In the genomic region with DNA sequence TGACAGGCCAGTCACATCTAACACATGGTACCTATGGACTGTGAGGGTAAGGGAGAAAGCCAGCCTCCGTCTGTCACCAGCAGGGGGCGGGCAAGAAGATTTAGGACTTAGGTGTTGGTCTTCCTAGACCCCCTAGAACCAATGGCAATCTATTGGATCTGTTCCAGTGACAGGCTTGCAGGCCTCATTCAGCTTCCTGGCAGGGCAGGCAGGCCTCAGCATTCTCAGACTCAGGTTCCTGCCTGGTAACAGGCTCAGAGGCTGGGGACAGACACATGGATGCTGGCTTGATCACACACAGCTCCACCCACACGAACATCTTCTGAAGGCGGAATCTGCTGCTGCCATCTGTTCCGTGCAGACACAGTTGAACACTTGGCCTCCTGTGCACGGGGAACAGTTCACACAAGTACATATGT, we compare ENCODE assay signal across 8 mouse cellular contexts. TPM values are rescaled to one million over a fixed set of nuclear protein-coding genes. Genes with fewer than 3 reads are reported as not detected.
DNase-seq lines count a peak whose midpoint lies in the region; ATAC-seq and TF ChIP-seq lines count a peak whose summit lies in the region.

No protein-coding gene starts in this region.

- no peak for TF ChIP-seq POLR2A in bone marrow, adult 2 months (IDR thresholded peaks at IDR 0.05; ENCODE audit: borderline replicate concordance, control insufficient read depth, low read depth, low read length)

- H3K9me3 ChIP-seq in E14TG2a.4 (ENCODE audit: low read length) = no peaks in the 10 kb centered on the region
- H3K9me3 ChIP-seq in forebrain, embryonic 10.5 days = no peaks in the 10 kb centered on the region
- no peaks in the 10 kb centered on the region for H3K9me3 ChIP-seq in hindbrain, embryonic 11.5 days (ENCODE audit: control insufficient read depth, low read length)
- no peaks in the 10 kb centered on the region for H3K9me3 ChIP-seq in lung, embryonic 15.5 days

- no peak overlapping the region for H3K4me2 ChIP-seq in hindbrain, embryonic 11.5 days (replicated peaks; ENCODE audit: low read depth, low read length)
- no peak overlapping the region for H3K4me2 ChIP-seq in lung, embryonic 15.5 days

- WGBS in bone marrow, adult 2 months = 19% methylated on average over 6 of the region's 6 CpGs
- 48% methylated on average over 6 of the region's 6 CpGs for WGBS in forebrain, embryonic 10.5 days
- WGBS in hindbrain, embryonic 11.5 days = 35% methylated on average over 6 of the region's 6 CpGs
- WGBS in lung, embryonic 15.5 days = 20% methylated on average over 6 of the region's 6 CpGs

- peaks cover 90% of the 10 kb centered on the region for H3K4me1 ChIP-seq in E14TG2a.4 (replicated peaks; ENCODE audit: low read depth, low read length)
- peaks cover 16% of the 10 kb centered on the region for H3K4me1 ChIP-seq in bone marrow, adult 2 months (ENCODE audit: control insufficient read depth, insufficient read depth, low read length)
- H3K4me1 ChIP-seq in forebrain, embryonic 10.5 days = peaks cover 73% of the 10 kb centered on the region
- peaks cover 15% of the 10 kb centered on the region for H3K4me1 ChIP-seq in hindbrain, embryonic 11.5 days (replicated peaks; ENCODE audit: control insufficient read depth, insufficient read depth, low read length)
- peaks cover 80% of the 10 kb centered on the region for H3K4me1 ChIP-seq in lung, embryonic 15.5 days

- H3K4me3 ChIP-seq in E14TG2a.4 (replicated peaks; ENCODE audit: low read length) = peak overlapping the region; percentile 82; the same call in 1 of the 2 replicates
- H3K4me3 ChIP-seq in bone marrow, adult 2 months (replicated peaks; ENCODE audit: control insufficient read depth, low read depth, low read length) = no peak overlapping the region
- H3K4me3 ChIP-seq in forebrain, embryonic 10.5 days = peak overlapping the region; percentile 31; the same call in 1 of the 2 replicates
- H3K4me3 ChIP-seq in hindbrain, embryonic 11.5 days (ENCODE audit: low read depth, low read length) = no peak overlapping the region
- H3K4me3 ChIP-seq in lung, embryonic 15.5 days = no peak overlapping the region

- peak; percentile 72 for TF ChIP-seq CTCF in E14TG2a.4 (conservative IDR thresholded peaks at IDR 0.05; ENCODE audit: low read length)
- TF ChIP-seq CTCF in bone marrow, adult 2 months (IDR thresholded peaks at IDR 0.05; ENCODE audit: control insufficient read depth, insufficient read depth, low read length) = peak; percentile 78

- ATAC-seq in hindbrain, embryonic 11.5 days (ENCODE audit: low FRiP score) = no peak
- no peak for ATAC-seq in lung, embryonic 15.5 days (ENCODE audit: borderline replicate concordance, extremely low read depth, low FRiP score, low TSS enrichment)

- no peaks in the 10 kb centered on the region for H3K27me3 ChIP-seq in E14TG2a.4 (ENCODE audit: insufficient read depth, low read length)
- H3K27me3 ChIP-seq in forebrain, embryonic 10.5 days (ENCODE audit: poor library complexity, severe bottlenecking) = no peaks in the 10 kb centered on the region
- H3K27me3 ChIP-seq in hindbrain, embryonic 11.5 days (ENCODE audit: control insufficient read depth, insufficient read depth, low read length) = no peaks in the 10 kb centered on the region
- no peaks in the 10 kb centered on the region for H3K27me3 ChIP-seq in lung, embryonic 15.5 days

- H3K9ac ChIP-seq in hindbrain, embryonic 11.5 days (ENCODE audit: low read depth, low read length) = no peak overlapping the region
- no peak overlapping the region for H3K9ac ChIP-seq in lung, embryonic 15.5 days

- DNase-seq in forebrain, embryonic 10.5 days (ENCODE audit: extremely low spot score, low spot score) = peak; percentile 76
- peak; percentile 83 for DNase-seq in hindbrain, embryonic 11.5 days (ENCODE audit: low spot score)
- DNase-seq in layer of hippocampus, postnatal 10 days (ENCODE audit: low spot score in 2 of 2) = peak; percentile 68 to 76
- peak; percentile 80 to 90 for DNase-seq in right cerebral cortex, postnatal 10 days (ENCODE audit: low spot score in 2 of 2)
- DNase-seq in ovary, adult 18-20 months (ENCODE audit: low spot score) = no peak

- H3K27ac ChIP-seq in bone marrow, adult 2 months (ENCODE audit: control insufficient read depth, insufficient read depth, low read depth, low read length, poor library complexity) = no peak overlapping the region
- peak overlapping the region; percentile 97 for H3K27ac ChIP-seq in forebrain, embryonic 10.5 days
- H3K27ac ChIP-seq in hindbrain, embryonic 11.5 days (ENCODE audit: low read depth, low read length) = no peak overlapping the region
- peak overlapping the region; percentile 54 for H3K27ac ChIP-seq in lung, embryonic 15.5 days

- H3K36me3 ChIP-seq in E14TG2a.4 (ENCODE audit: insufficient read depth, low read length) = no peaks in the 10 kb centered on the region
- H3K36me3 ChIP-seq in forebrain, embryonic 10.5 days (replicated peaks) = no peaks in the 10 kb centered on the region
- H3K36me3 ChIP-seq in hindbrain, embryonic 11.5 days (ENCODE audit: control insufficient read depth, insufficient read depth, low read length) = no peaks in the 10 kb centered on the region
- no peaks in the 10 kb centered on the region for H3K36me3 ChIP-seq in lung, embryonic 15.5 days

RNA-seq across cellular contexts. Expression of a gene that starts 25.4 kb away (rescaled TPM):
- 1,145 and 1,395 TPM in 2 replicates for polyA plus RNA-seq in bone marrow, adult 2 months (2011; ENCODE audit: insufficient read depth, insufficient read length, low replicate concordance, missing spikeins)
- 2,941 and 3,273 TPM in 2 replicates for polyA plus RNA-seq in forebrain, embryonic 10.5 days (2016; fragmentation: Nextera tagmentation; extraction: Ambion mirVana)
- polyA plus RNA-seq in hindbrain, embryonic 11.5 days (2014; fragmentation: Nextera tagmentation; extraction: Ambion mirVana) = 3,351 and 3,402 TPM in 2 replicates
- total RNA-seq in layer of hippocampus, postnatal 10 days (2021) = 100 to 1,000 TPM; 617 to 662 TPM
- 2,819 and 2,940 TPM in 2 replicates for polyA plus RNA-seq in lung, embryonic 15.5 days (2015; fragmentation: Nextera tagmentation; extraction: Ambion mirVana)

Comparison
In these comparisons a context has a peak if more than half of its experiments do, and no peak if none do; other contexts are left out.
1. H3K4me3 ChIP-seq: peak in E14TG2a.4 (single experiment) and forebrain, embryonic 10.5 days (single experiment); none in bone marrow, adult 2 months (single experiment), hindbrain, embryonic 11.5 days (single experiment) and lung, embryonic 15.5 days (single experiment).
2. H3K27ac ChIP-seq: peak in forebrain, embryonic 10.5 days (single experiment) and lung, embryonic 15.5 days (single experiment); none in bone marrow, adult 2 months (single experiment) and hindbrain, embryonic 11.5 days (single experiment).